Mouse (Mus musculus) midbrain, embryonic 11.5 days (tissue): ENCODE measurements at regions not wholly inside any gene's neighbourhood (a gene's known extent, or its start where the extent isn't known, plus 50 kb on each side); places are given as distances from the start of the nearest gene placed in this dataset.
"Not testable (repeated sequence)": the region's sequence is repeated elsewhere in the genome, so short reads cannot be mapped to it uniquely, and the experiment has no call there.

Source experiments
- ATAC-seq: fragments of 200-750 bp; cut with Nextera tagmentation; 2 replicates; pipeline ENCODE4 v1.8.0; 2017; ENCODE audit warnings: moderate TSS enrichment, moderate library complexity; ENCODE audit not compliant: low FRiP score
- DNase-seq: peaks from one replicate; pipeline ENCODE4 v3.0.0; 2015; ENCODE audit warnings: low spot score; ENCODE audit errors: missing footprints
- H3K27ac ChIP-seq: fragments of 300-500 bp; sonication (generic); 2 replicates; pipeline ENCODE4 v1.5.1; 2014; ENCODE audit warnings: low read depth, low read length
- H3K27me3 ChIP-seq: fragments of 300-500 bp; sonication (generic); 2 replicates; pipeline ENCODE4 v1.6.1; 2014; ENCODE audit warnings: mild to moderate bottlenecking, low read length, moderate library complexity, mixed read lengths; ENCODE audit not compliant: control insufficient read depth, insufficient read depth
- H3K36me3 ChIP-seq: fragments of 300-500 bp; sonication (generic); 2 replicates; pipeline ENCODE4 v1.6.1; 2014; ENCODE audit warnings: mild to moderate bottlenecking, low read length, moderate library complexity, mixed read lengths; ENCODE audit not compliant: control insufficient read depth, insufficient read depth
- H3K4me1 ChIP-seq: fragments of 300-500 bp; sonication (generic); 2 replicates; pipeline ENCODE4 v1.6.1; 2014; ENCODE audit warnings: low read length; ENCODE audit not compliant: control insufficient read depth, insufficient read depth
- H3K4me2 ChIP-seq: fragments of 300-500 bp; sonication (generic); 2 replicates; pipeline ENCODE4 v1.6.1; 2014; ENCODE audit warnings: mild to moderate bottlenecking, moderate library complexity
- H3K4me3 ChIP-seq: fragments of 300-500 bp; sonication (generic); 2 replicates; pipeline ENCODE4 v1.5.1; 2014; ENCODE audit warnings: low read depth, low read length
- H3K9ac ChIP-seq: fragments of 300-500 bp; sonication (generic); 2 replicates; pipeline ENCODE4 v1.6.1; 2014; ENCODE audit warnings: low read length
- H3K9me3 ChIP-seq: fragments of 300-500 bp; sonication (generic); 2 replicates; pipeline ENCODE4 v1.6.1; 2016; ENCODE audit warnings: low read length; ENCODE audit not compliant: control insufficient read depth
- WGBS: fragments of 180-500 bp; shearing (Covaris S2); extraction: QIAGEN DNeasy Blood & Tissue Kit; methylation state at CpG from one replicate; pipeline ENCODE4 v1.1.7; 2014; 5-methylcytosine and 5-hydroxymethylcytosine counted together

DNA sequence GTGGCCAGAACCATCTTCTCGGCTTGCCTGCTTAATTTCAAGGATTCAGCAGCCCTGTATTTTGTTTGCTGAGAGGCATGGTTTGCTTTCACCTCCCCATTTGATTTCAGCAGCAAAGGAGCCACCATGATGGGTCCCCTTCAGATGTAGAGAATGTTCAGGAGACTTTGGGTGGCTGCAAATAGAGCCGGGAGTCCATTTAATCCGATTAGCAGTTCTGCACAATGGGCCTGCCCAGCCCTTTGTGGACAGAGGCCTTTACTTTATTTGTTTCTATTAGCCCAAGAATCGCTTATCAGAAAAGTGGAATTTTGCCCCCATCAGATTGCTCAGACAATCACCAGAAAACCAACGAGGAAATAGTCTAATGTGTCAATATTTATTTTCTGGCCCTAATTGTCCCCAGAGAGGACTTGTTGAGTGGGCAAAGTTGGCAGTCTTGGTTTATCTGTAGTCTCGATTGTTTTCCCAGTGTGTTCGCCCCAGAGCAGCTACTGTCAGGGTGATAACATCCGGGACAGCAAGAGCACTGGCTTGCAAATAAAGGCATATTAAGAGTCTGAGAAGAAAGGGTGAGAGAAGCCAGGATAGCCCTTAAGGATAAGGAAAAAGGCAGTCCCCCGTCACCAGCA is 130.6 kb upstream of the Kiz start:
- peak; percentile 88 for DNase-seq
- ATAC-seq, result peak; percentile 50
- Histone ChIP-seq H3K9me3 (no peaks in the 10 kb centered on the region), H3K4me2 (no peak overlapping the region), H3K27ac (peak overlapping the region; percentile 13), H3K36me3 (no peaks in the 10 kb centered on the region), H3K4me1 (peaks cover 39% of the 10 kb centered on the region), H3K9ac (no peak overlapping the region), H3K4me3 (no peak overlapping the region), H3K27me3 (peaks cover 9% of the 10 kb centered on the region; the same call in 1 of the 2 replicates)
- 11% methylated on average over 9 of the region's 9 CpGs for WGBS

DNA sequence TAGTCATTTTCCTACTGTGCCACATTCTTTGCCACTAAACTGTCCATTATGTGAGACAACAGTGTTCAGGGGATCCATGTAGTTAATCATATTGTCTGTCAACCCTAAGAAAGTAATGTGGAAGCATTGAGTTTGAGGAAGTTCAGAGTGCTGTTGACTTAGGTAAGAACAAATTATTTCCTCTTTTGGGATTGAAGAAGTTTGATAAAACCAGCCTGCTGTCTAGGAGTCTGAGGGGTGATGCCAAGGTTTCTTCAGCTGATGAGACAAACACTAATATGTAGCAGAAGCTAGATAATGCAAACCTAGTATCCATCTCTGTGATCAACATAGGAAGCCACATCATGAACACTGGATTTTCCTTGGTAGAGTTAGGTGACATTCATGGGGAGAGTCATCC is 127.0 kb upstream of the Kiz start:
- Histone ChIP-seq H3K27ac (no peak overlapping the region), H3K9ac (no peak overlapping the region), H3K9me3 (no peaks in the 10 kb centered on the region), H3K36me3 (no peaks in the 10 kb centered on the region), H3K4me2 (no peak overlapping the region), H3K4me1 (peaks cover 29% of the 10 kb centered on the region), H3K4me3 (no peak overlapping the region), H3K27me3 (peaks cover 7% of the 10 kb centered on the region; the same call in 1 of the 2 replicates)
- no peak for ATAC-seq
- DNase-seq, result peak; percentile 33

DNA sequence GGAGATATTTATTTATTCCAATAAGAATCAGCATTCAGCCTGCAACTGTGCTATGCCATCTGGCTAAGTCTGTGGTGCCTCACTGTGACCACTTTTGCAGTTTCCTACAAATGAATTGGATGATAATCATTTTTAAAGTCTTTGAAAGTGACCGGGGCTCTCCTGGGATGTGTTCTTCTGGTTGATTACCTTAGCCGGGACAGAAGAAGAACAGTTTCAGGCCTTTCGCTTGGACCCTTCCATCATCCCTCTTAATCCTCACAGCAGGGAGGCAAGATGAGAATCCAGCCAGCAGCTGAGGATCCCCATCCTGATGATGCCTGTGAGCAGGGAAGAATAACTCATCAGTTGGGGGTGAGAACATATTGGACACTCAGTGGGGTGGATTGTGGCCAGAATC is 124.6 kb upstream of the Kiz start:
- Histone ChIP-seq H3K4me2 (no peak overlapping the region), H3K4me3 (no peak overlapping the region), H3K36me3 (no peaks in the 10 kb centered on the region), H3K9ac (no peak overlapping the region), H3K4me1 (peaks cover 5% of the 10 kb centered on the region; the same call in 1 of the 2 replicates), H3K27ac (no peak overlapping the region), H3K9me3 (no peaks in the 10 kb centered on the region), H3K27me3 (peaks cover 3% of the 10 kb centered on the region; the same call in 1 of the 2 replicates)
- DNase-seq (peak; percentile 79), ATAC-seq (no peak)
- 30% methylated on average over 3 of the region's 3 CpGs for WGBS

DNA sequence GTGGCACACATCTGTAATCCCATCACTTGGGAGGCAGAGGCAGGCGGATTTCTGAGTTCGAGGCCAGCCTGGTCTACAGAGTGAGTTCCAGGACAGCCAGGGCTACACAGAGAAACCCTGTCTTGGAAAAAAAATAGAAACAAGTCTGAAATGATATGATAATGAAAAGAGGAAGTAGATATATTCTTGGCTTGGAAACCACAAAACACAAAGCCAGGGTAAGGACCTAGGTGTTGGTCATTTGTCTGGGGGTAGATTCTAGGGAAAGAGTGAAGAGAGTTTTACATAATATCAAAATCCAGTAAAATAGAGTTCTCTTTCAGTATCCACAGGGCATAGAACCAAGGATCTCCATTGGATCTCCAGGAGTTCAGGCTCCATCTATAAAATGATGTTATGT is 122.8 kb upstream of the Kiz start:
- not testable (repeated sequence) for H3K4me2 ChIP-seq, H3K36me3 ChIP-seq, H3K4me1 ChIP-seq, H3K4me3 ChIP-seq, H3K27ac ChIP-seq, DNase-seq, H3K27me3 ChIP-seq, H3K9ac ChIP-seq, H3K9me3 ChIP-seq, ATAC-seq
- 94% methylated on average over 2 of the region's 2 CpGs for WGBS

GRCm38 (mm10) chr2:146744396-146744795 is 111.3 kb upstream of the Kiz start:
- H3K9me3 ChIP-seq, result no peaks in the 10 kb centered on the region
- peaks cover 9% of the 10 kb centered on the region for H3K4me1 ChIP-seq
- H3K4me2 ChIP-seq, result no peak overlapping the region
- 78% methylated on average over 2 of the region's 2 CpGs for WGBS
- no peak overlapping the region for H3K4me3 ChIP-seq
- no peak overlapping the region for H3K27ac ChIP-seq
- no peaks in the 10 kb centered on the region for H3K36me3 ChIP-seq
- H3K27me3 ChIP-seq, result no peaks in the 10 kb centered on the region
- DNase-seq, result no peak
- no peak for ATAC-seq
- no peak overlapping the region for H3K9ac ChIP-seq

GRCm38 (mm10) chr2:146745012-146745682 is 110.5 kb upstream of the Kiz start:
- Histone ChIP-seq H3K27ac (no peak overlapping the region), H3K4me1 (peaks cover 9% of the 10 kb centered on the region), H3K4me3 (0 out of 2 replicates have a peak overlapping the region, but pooled peaks have one; percentile 4), H3K4me2 (peak overlapping the region; percentile 37), H3K9me3 (no peaks in the 10 kb centered on the region), H3K27me3 (no peaks in the 10 kb centered on the region), H3K9ac (peak overlapping the region; percentile 33), H3K36me3 (no peaks in the 10 kb centered on the region)
- DNase-seq, result no peak
- WGBS, result 52% methylated on average over 18 of the region's 18 CpGs
- peak; percentile 36; the same call in 1 of the 2 replicates for ATAC-seq

DNA sequence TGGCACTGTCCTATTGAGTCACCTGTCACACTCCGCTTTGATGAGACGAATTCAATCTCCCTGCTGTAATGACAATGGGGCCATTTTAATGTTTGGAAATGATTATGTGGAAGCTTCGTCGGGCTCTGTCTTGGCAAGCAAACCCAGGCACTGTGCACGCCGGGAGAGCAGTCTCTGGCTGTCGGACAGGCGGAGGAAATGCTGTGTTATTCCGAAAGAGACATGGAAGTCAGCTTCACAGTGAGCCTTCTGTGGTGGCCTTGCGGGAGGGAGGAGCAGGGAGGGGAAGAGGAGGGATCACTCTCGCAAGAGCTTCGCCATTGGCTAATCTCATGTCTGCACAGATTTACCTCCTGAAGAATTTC is 110.0 kb upstream of the Kiz start:
- Histone ChIP-seq H3K36me3 (no peaks in the 10 kb centered on the region), H3K27me3 (no peaks in the 10 kb centered on the region), H3K27ac (peak overlapping the region; percentile 26; the same call in 1 of the 2 replicates), H3K4me2 (peak overlapping the region; percentile 37), H3K9me3 (no peaks in the 10 kb centered on the region), H3K9ac (peak overlapping the region; percentile 33), H3K4me1 (peaks cover 9% of the 10 kb centered on the region), H3K4me3 (0 out of 2 replicates have a peak overlapping the region, but pooled peaks have one; percentile 4)
- no peak for DNase-seq
- peak; percentile 82 for ATAC-seq
- 42% methylated on average over 12 of the region's 12 CpGs for WGBS

GRCm38 (mm10) chr2:146753988-146754387 is 101.7 kb upstream of the Kiz start:
- Histone ChIP-seq H3K36me3 (no peaks in the 10 kb centered on the region), H3K9ac (no peak overlapping the region), H3K27me3 (no peaks in the 10 kb centered on the region), H3K27ac (no peak overlapping the region), H3K4me2 (no peak overlapping the region), H3K9me3 (no peaks in the 10 kb centered on the region), H3K4me1 (no peaks in the 10 kb centered on the region), H3K4me3 (no peak overlapping the region)
- DNase-seq (no peak), ATAC-seq (no peak)
- 54% methylated on average over 2 of the region's 2 CpGs for WGBS

DNA sequence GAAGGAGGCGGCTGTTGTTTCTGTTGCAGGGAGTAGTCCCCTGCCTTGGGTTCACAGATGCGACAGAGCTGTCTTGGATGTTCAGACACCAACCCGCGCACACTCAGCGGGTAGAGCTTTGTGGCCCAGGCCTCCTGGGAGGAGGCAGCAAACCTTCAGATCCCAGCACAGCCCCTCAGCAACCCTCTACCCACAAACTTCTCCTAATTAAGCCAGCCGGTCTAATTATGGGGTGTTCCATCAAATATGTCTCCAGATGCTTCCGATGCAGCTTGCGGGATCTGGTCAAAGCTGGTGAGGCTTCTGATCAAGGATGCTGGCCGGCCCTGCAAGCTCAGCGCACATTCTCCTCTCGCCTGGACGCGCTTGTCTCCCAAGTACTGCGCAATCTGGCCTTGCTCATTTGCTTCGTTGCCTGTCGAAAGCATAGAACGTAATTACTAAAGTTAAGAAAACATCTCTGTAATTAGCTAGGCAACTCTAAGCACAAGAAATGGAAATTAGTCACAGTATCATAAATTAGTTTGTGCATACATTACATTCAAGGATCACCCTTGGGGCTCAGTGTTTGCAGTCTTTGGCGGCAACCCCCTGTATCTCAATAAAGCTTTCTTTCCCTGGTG is 92.0 kb upstream of the Kiz start:
- Histone ChIP-seq H3K4me1 (peaks cover 5% of the 10 kb centered on the region; the same call in 1 of the 2 replicates), H3K4me2 (no peak overlapping the region), H3K9me3 (no peaks in the 10 kb centered on the region), H3K9ac (no peak overlapping the region), H3K27me3 (no peaks in the 10 kb centered on the region; the same call in 1 of the 2 replicates), H3K27ac (no peak overlapping the region), H3K36me3 (no peaks in the 10 kb centered on the region), H3K4me3 (no peak overlapping the region)
- ATAC-seq (peak; percentile 33; the same call in 1 of the 2 replicates), DNase-seq (peak; percentile 83)
- 66% methylated on average over 18 of the region's 18 CpGs for WGBS
